Mouse (Mus musculus): ENCODE results near the gene Snrpg. TPM values are rescaled to one million over a fixed set of nuclear protein-coding genes. Genes with fewer than 3 reads are reported as not detected.

Snrpg gene
- polyA plus RNA-seq, 1 experiment from 2014 or later: 251 TPM

GRCm38 (mm10) chr6:86426358-86426757, 55.3 kb downstream of the Snrpg start, which contains the start of gene Gm44790:
Gene Gm44790, plus strand, starts transcription at chr6:86426658.
- no peaks in the 10 kb centered on the region for H3K4me1 ChIP-seq (ENCODE audit: insufficient read depth, low read depth, low read length)
- peaks cover 17% of the 10 kb centered on the region; the same call in 1 of the 2 replicates for H3K36me3 ChIP-seq (ENCODE audit: insufficient read depth, low read length)
- H3K4me2 ChIP-seq (replicated peaks; ENCODE audit: low read depth, low read length): no peak within 1 kb of the TSS
- H3K9me3 ChIP-seq (ENCODE audit: low read length): no peaks in the 10 kb centered on the region
- H3K27me3 ChIP-seq (replicated peaks; ENCODE audit: insufficient read depth, low read length): no peaks in the 10 kb centered on the region
- no peak within 1 kb of the TSS for H3K27ac ChIP-seq (ENCODE audit: low read length)
- WGBS: 94% methylated on average over 1 of the region's 1 CpGs
- H3K9ac ChIP-seq (replicated peaks; ENCODE audit: low read depth): no peak within 1 kb of the TSS
- DNase-seq (ENCODE audit: low spot score) (no peak), ATAC-seq (no peak)
- no peak within 1 kb of the TSS for H3K4me3 ChIP-seq (ENCODE audit: low read depth, low read length)
- no peak for TF ChIP-seq CTCF (IDR thresholded peaks at IDR 0.05)
- TF ChIP-seq EP300 (IDR thresholded peaks at IDR 0.05): no peak

Other genes starting within 250 kb of the Snrpg start
- gene Tgfa, start 176.1 kb upstream of the Snrpg start, polyA plus RNA-seq (2015; fragmentation: Nextera tagmentation; extraction: Ambion mirVana): 1.9 and 2.3 TPM in 2 replicates
- 44.7 and 45.3 TPM in 2 replicates for gene Fam136a, start 5.7 kb upstream of the Snrpg start, polyA plus RNA-seq (2015; fragmentation: Nextera tagmentation; extraction: Ambion mirVana)
- gene Pcyox1, start 25.9 kb downstream of the Snrpg start, polyA plus RNA-seq (2015; fragmentation: Nextera tagmentation; extraction: Ambion mirVana): 54.2 and 58.6 TPM in 2 replicates
- gene Tia1, start 32.9 kb downstream of the Snrpg start, polyA plus RNA-seq (2015; fragmentation: Nextera tagmentation; extraction: Ambion mirVana): 59.1 and 66.3 TPM in 2 replicates
- gene Gm44790, start 55.4 kb downstream of the Snrpg start, polyA plus RNA-seq (2015; fragmentation: Nextera tagmentation; extraction: Ambion mirVana): not detected in 2 replicates
- 23.3 and 23.5 TPM in 2 replicates for gene C87436, start 67.1 kb downstream of the Snrpg start, polyA plus RNA-seq (2015; fragmentation: Nextera tagmentation; extraction: Ambion mirVana)
- 317 and 353 TPM in 2 replicates for gene Pcbp1, start 155.0 kb downstream of the Snrpg start, polyA plus RNA-seq (2015; fragmentation: Nextera tagmentation; extraction: Ambion mirVana)